Comparison of ENCODE assay signal across 14 mouse cellular contexts in genomic region chr12:74333706-74334105, GRCm38 (mm10). TPM values are rescaled to one million over a fixed set of nuclear protein-coding genes. Genes with fewer than 3 reads are reported as not detected.
"Had no signal": no experiment of that assay in that cellular context is flagged by ENCODE, and none has a peak within 500 bp of the region (broad histone marks: within the 10 kb centered on the region; RNA-seq: fewer than 3 reads in every experiment).

No protein-coding gene starts in this region.

- H3K4me2 ChIP-seq: liver, embryonic 13.5 days; liver, embryonic 15.5 days; lung, embryonic 14.5 days; neural tube, embryonic 13.5 days; neural tube, embryonic 15.5 days had no signal

- H3K27me3 ChIP-seq: liver, embryonic 13.5 days; liver, embryonic 15.5 days; neural tube, embryonic 13.5 days; neural tube, embryonic 15.5 days had no signal

- DNase-seq: liver, embryonic 13.5 days had no signal

- H3K4me1 ChIP-seq: liver, embryonic 13.5 days; liver, embryonic 15.5 days; midbrain, embryonic 10.5 days; neural tube, embryonic 13.5 days had no signal

- H3K4me3 ChIP-seq: liver, embryonic 13.5 days; liver, embryonic 15.5 days; midbrain, embryonic 10.5 days; myocyte; neural tube, embryonic 13.5 days; neural tube, embryonic 15.5 days had no signal

- H3K36me3 ChIP-seq: liver, embryonic 13.5 days; liver, embryonic 15.5 days; midbrain, embryonic 10.5 days; neural tube, embryonic 13.5 days; neural tube, embryonic 15.5 days had no signal

- H3K27ac ChIP-seq: liver, embryonic 13.5 days; liver, embryonic 15.5 days; midbrain, embryonic 10.5 days; neural tube, embryonic 13.5 days; neural tube, embryonic 15.5 days had no signal

- H3K9me3 ChIP-seq: liver, embryonic 13.5 days; liver, embryonic 15.5 days; midbrain, embryonic 10.5 days; neural tube, embryonic 13.5 days; neural tube, embryonic 15.5 days had no signal

- H3K9ac ChIP-seq: liver, embryonic 13.5 days; liver, embryonic 15.5 days; lung, embryonic 14.5 days; neural tube, embryonic 13.5 days; neural tube, embryonic 15.5 days had no signal

RNA-seq across cellular contexts. Expression of gene Gm11042, which starts 17.5 kb away (rescaled TPM):
- polyA plus RNA-seq: liver, embryonic 13.5 days; liver, embryonic 15.5 days; lung, embryonic 14.5 days; lung, embryonic 16.5 days; midbrain, embryonic 10.5 days; midbrain, embryonic 14.5 days; myocyte; neural tube, embryonic 11.5 days; neural tube, embryonic 13.5 days; neural tube, embryonic 15.5 days; small intestine, adult 2 months; stomach, embryonic 14.5 days; stomach, embryonic 16.5 days; thymus, postnatal 0 days had no signal
